Mouse (Mus musculus) stomach, postnatal 0 days (tissue): Measurements from ENCODE around the gene Nt5dc3.

Experiments used
- CTCF ChIP-seq: IDR thresholded peaks from 2 replicates; pipeline ENCODE4 v1.5.1; 2016; ENCODE audit warnings: antibody characterized with exemption, low read depth, mild to moderate bottlenecking, moderate library complexity
- EP300 ChIP-seq: optimal IDR thresholded peaks from 2 replicates; pipeline ENCODE3; 2016; ENCODE audit warnings: antibody characterized with exemption

- TF ChIP-seq CTCF: no peak
- TF ChIP-seq EP300: no peak
Measured at GRCm38 (mm10) chr10:86761722-86762383, 17.0 kb upstream of the Nt5dc3 start.
